Mouse (Mus musculus) large intestine, adult 2 months (tissue): Measurements from ENCODE around the gene Serpinb7. TPM values are rescaled to one million over a fixed set of nuclear protein-coding genes. Genes with fewer than 3 reads are reported as not detected.

Experiments
- DNase-seq: peaks from one replicate; pipeline ENCODE4 v3.0.0-alpha.2; 2012; ENCODE audit warnings: low read depth, low spot score
- WGBS: fragments of 180-500 bp; shearing (Covaris S2); methylation state at CpG from one replicate; pipeline ENCODE4 v1.1.7; 2018; 5-methylcytosine and 5-hydroxymethylcytosine counted together
- polyA plus RNA-seq: library from polyadenylated mRNA; depleted of rRNA; stranded (reverse); fragments of >200 nt; gene quantifications from 2 replicates; pipeline ENCODE4 v1.2.3, GENCODE M21; 2012; rRNA removed

Serpinb7 gene
- polyA plus RNA-seq, 1 experiment, result not detected

DNA sequence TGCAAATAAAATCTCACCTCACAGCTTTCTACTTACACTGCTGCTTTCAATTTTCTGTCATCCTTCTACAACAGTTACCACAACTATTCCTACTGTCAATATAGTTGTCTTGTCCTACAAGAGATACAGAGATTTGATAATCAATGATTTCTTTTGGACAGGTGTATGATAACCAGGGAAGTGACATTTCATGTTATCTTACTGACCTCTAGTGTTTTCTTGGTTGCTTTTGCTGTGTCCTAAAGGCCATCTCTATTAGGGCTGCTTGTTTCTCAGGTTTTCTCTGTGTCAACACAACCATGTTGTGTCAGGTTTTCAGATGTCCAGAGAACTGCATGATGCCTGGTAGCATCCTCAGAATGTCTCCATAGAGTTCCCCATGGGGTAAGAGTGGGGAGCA, 80.5 kb downstream of the Serpinb7 start:
- DNase-seq, result no peak

DNA sequence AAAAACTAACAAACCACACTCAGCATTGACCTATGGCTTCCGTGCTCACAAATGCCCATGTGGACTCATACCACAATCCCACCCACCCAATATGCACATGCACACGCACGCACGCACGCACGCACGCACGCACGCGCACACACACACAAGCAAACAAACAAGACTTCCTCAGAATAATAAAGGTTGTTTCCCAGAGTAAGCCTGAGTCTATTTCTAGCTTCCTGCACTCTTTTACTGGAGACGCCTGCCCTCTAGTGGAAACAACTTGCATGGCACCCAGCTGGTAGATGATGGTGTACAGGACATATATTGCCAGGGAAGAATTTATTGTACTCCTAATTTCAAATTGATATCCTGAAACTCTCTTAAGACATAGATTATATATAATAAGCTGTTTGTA, 82.0 kb downstream of the Serpinb7 start:
- WGBS, result 12% methylated on average over 11 of the region's 11 CpGs
- peak; percentile 29 for DNase-seq

DNA sequence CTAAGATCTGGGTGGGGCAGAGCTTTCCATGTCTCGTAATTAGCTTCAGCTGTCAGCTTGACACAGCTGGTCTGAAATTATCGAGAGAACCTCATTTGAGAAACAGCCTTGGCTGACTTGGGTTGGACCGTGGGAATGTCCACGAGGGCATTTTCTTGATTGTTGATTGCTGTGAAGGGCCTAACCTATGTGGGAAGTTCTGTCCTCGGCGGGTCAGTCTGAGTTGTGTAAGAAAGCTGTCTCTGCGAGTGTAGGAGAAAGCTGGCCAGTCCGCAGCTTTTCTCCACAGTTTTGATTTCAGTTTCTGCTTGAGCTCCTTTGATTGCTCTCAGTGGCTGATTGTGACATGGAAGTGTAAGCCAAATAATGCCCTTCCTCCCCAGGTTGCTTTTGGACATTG, 90.1 kb downstream of the Serpinb7 start:
- no peak for DNase-seq
- WGBS, result 70% methylated on average over 8 of the region's 8 CpGs

DNA sequence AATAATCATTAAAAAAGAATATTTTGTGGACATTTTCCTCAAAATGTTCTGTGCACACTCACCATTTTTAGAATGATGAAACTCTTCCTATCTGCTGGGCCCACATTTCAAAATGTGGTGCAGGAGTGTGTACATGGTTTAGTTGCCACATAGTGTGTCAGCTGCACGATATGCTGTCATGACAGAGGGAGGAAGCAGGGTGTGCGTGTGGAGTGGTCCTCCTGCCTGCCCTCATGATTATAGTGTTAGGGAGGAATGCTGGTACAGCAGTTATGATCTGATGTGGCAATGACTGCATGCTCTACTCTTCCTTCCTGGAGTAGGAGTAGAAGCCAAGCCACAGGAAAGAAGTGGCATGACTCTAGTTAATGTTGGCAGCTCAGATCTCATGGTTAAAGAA, 97.3 kb downstream of the Serpinb7 start:
- DNase-seq, result no peak
- 81% methylated on average over 2 of the region's 2 CpGs for WGBS

DNA sequence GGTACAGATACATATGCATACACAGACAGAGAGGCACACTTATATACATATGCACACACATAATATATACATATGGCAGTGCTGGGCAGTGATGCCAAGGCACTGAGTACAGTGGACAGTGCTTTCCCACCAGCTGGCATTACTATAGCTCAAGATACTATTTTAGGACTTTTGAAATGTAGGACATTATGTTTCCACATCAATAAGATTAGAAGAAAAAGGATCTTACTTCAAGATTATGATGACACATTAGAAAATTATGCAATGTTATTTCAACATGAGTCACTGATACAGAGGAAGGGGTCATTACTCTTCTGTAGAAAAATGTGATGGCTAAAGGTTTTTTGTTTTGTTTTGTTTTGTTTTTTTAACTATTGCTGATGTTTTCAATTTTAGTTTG, 102.6 kb downstream of the Serpinb7 start:
- no peak for DNase-seq

Other genes starting within 250 kb of the Serpinb7 start
- not detected in 2 replicates for gene Serpinb3b, start 121.3 kb upstream of the Serpinb7 start, polyA plus RNA-seq
- not detected in 2 replicates for gene Serpinb3c, start 121.3 kb upstream of the Serpinb7 start, polyA plus RNA-seq
- not detected in 2 replicates for gene Serpinb11, start 38.5 kb upstream of the Serpinb7 start, polyA plus RNA-seq
- 0.15 and 0.36 TPM in 2 replicates for gene Serpinb2, start 111.8 kb downstream of the Serpinb7 start, polyA plus RNA-seq
- 0.58 and 0.68 TPM in 2 replicates for gene Serpinb8, start 190.4 kb downstream of the Serpinb7 start, polyA plus RNA-seq